13 mouse cellular contexts compared by ENCODE assay signal in genomic region chr5:140799190-140799589, GRCm38 (mm10). TPM values are rescaled to one million over a fixed set of nuclear protein-coding genes. Genes with fewer than 3 reads are reported as not detected.
DNase-seq lines count a peak whose midpoint lies in the region; ATAC-seq and TF ChIP-seq lines count a peak whose summit lies in the region.
"Had no signal": no experiment of that assay in that cellular context is flagged by ENCODE, and none has a peak within 500 bp of the region (broad histone marks: within the 10 kb centered on the region; RNA-seq: fewer than 3 reads in every experiment).

No protein-coding gene starts in this region.

- no peak overlapping the region for H3K9ac ChIP-seq in heart, embryonic 12.5 days
- no peak overlapping the region for H3K9ac ChIP-seq in limb, embryonic 15.5 days
- H3K9ac ChIP-seq: forebrain, embryonic 15.5 days had no signal

- no peaks in the 10 kb centered on the region for H3K27me3 ChIP-seq in heart, embryonic 12.5 days (replicated peaks)
- H3K27me3 ChIP-seq in embryonic facial prominence, embryonic 10.5 days (replicated peaks; ENCODE audit: low read depth, poor library complexity, severe bottlenecking): no peaks in the 10 kb centered on the region
- H3K27me3 ChIP-seq in limb, embryonic 15.5 days: no peaks in the 10 kb centered on the region
- H3K27me3 ChIP-seq: forebrain, embryonic 15.5 days had no signal

- H3K9me3 ChIP-seq in heart, embryonic 12.5 days (replicated peaks): no peaks in the 10 kb centered on the region
- no peaks in the 10 kb centered on the region for H3K9me3 ChIP-seq in embryonic facial prominence, embryonic 10.5 days
- no peaks in the 10 kb centered on the region for H3K9me3 ChIP-seq in limb, embryonic 15.5 days
- H3K9me3 ChIP-seq: forebrain, embryonic 15.5 days; G1E had no signal

- WGBS in heart, embryonic 12.5 days: 53% methylated on average over 2 of the region's 2 CpGs
- 69% methylated on average over 2 of the region's 2 CpGs for WGBS in embryonic facial prominence, embryonic 10.5 days
- WGBS in limb, embryonic 15.5 days: 61% methylated on average over 2 of the region's 2 CpGs

- peak overlapping the region; percentile 67; the same call in 1 of the 2 replicates for H3K27ac ChIP-seq in heart, embryonic 12.5 days (ENCODE audit: poor library complexity, severe bottlenecking)
- H3K27ac ChIP-seq in layer of hippocampus, adult 2 months: peak overlapping the region; percentile 77
- H3K27ac ChIP-seq in embryonic facial prominence, embryonic 10.5 days (replicated peaks): 0 out of 2 replicates have a peak overlapping the region, but pooled peaks have one; percentile 24
- H3K27ac ChIP-seq in limb, embryonic 15.5 days: peak overlapping the region; percentile 83
- H3K27ac ChIP-seq: forebrain, embryonic 15.5 days had no signal

- no peak overlapping the region for H3K4me2 ChIP-seq in heart, embryonic 12.5 days
- H3K4me2 ChIP-seq in limb, embryonic 15.5 days: no peak overlapping the region
- H3K4me2 ChIP-seq: forebrain, embryonic 15.5 days; midbrain, embryonic 11.5 days had no signal

- no peaks in the 10 kb centered on the region for H3K36me3 ChIP-seq in heart, embryonic 12.5 days
- no peaks in the 10 kb centered on the region; the same call in 1 of the 2 replicates for H3K36me3 ChIP-seq in embryonic facial prominence, embryonic 10.5 days (replicated peaks)
- no peaks in the 10 kb centered on the region for H3K36me3 ChIP-seq in limb, embryonic 15.5 days
- H3K36me3 ChIP-seq: forebrain, embryonic 15.5 days had no signal

- H3K4me1 ChIP-seq in heart, embryonic 12.5 days (replicated peaks): peaks cover 77% of the 10 kb centered on the region
- peaks cover 27% of the 10 kb centered on the region for H3K4me1 ChIP-seq in embryonic facial prominence, embryonic 10.5 days
- peaks cover 35% of the 10 kb centered on the region for H3K4me1 ChIP-seq in limb, embryonic 15.5 days

- no peak overlapping the region for H3K4me3 ChIP-seq in heart, embryonic 12.5 days
- H3K4me3 ChIP-seq in layer of hippocampus, adult 2 months: no peak overlapping the region
- no peak overlapping the region for H3K4me3 ChIP-seq in embryonic facial prominence, embryonic 10.5 days
- no peak overlapping the region for H3K4me3 ChIP-seq in limb, embryonic 15.5 days
- H3K4me3 ChIP-seq: forebrain, embryonic 15.5 days had no signal

- intact Hi-C loops in heart, postnatal 36 days (cut with DNase I): no loop called here

- DNase-seq in heart, postnatal 36 days: no peak
- DNase-seq in layer of hippocampus, adult 2 months (ENCODE audit: low spot score in 2 of 2): no peak
- DNase-seq in layer of hippocampus, adult 9-10 months (ENCODE audit: low spot score): no peak
- no peak for DNase-seq in embryonic facial prominence, embryonic 10.5 days (ENCODE audit: low spot score)
- DNase-seq in lung, postnatal 14 days: no peak
- DNase-seq: cerebellum, adult 11 months; gastrocnemius, postnatal 14 days had no signal

- TF ChIP-seq CTCF in layer of hippocampus, adult 2 months (conservative IDR thresholded peaks at IDR 0.05): no peak

- no peak for ATAC-seq in heart, embryonic 12.5 days (ENCODE audit: insufficient number of reproducible peaks, low FRiP score)
- no peak for ATAC-seq in limb, embryonic 15.5 days (ENCODE audit: insufficient number of reproducible peaks, low FRiP score, low TSS enrichment, low read depth)
- ATAC-seq: forebrain, embryonic 15.5 days; lung, postnatal 0 days had no signal

RNA-seq across cellular contexts. Expression of gene Gna12, which starts 31.0 kb away (rescaled TPM):
- polyA plus RNA-seq in heart, embryonic 12.5 days (2016; fragmentation: Nextera tagmentation; extraction: Ambion mirVana): 48.5 and 50.6 TPM in 2 replicates
- total RNA-seq in heart, postnatal 36 days (2021): 100 to 1,000 TPM; 109 to 114 TPM
- 10 to 100 TPM; 78.3 to 80.5 TPM for total RNA-seq in layer of hippocampus, adult 2 months (2021)
- 11.4 and 14.1 TPM in 2 replicates for polyA plus RNA-seq in embryonic facial prominence, embryonic 10.5 days (2016; fragmentation: Nextera tagmentation; extraction: Ambion mirVana)
- 19.1 and 24.3 TPM in 2 replicates for polyA plus RNA-seq in limb, embryonic 15.5 days (2015; fragmentation: Nextera tagmentation; extraction: Ambion mirVana)

Comparison
In these comparisons a context has a peak if more than half of its experiments do, and no peak if none do; other contexts are left out.
1. H3K27ac ChIP-seq: peak in every context shown above with its lines; median percentile 83 in limb, embryonic 15.5 days; 77 in layer of hippocampus, adult 2 months; 67 in heart, embryonic 12.5 days; 24 in embryonic facial prominence, embryonic 10.5 days.